Mouse (Mus musculus) bone marrow macrophage, adult 2 months (primary cell): ENCODE data around the gene Prokr1.

ENCODE experiments used
- CTCF ChIP-seq: IDR thresholded peaks from 2 replicates; pipeline ENCODE4 v1.5.1; 2012; ENCODE audit warnings: low read depth, mild to moderate bottlenecking, low read length, moderate library complexity
- POLR2A ChIP-seq: IDR thresholded peaks from 2 replicates; pipeline ENCODE4 v1.6.1; 2012; ENCODE audit warnings: mild to moderate bottlenecking, low read depth, low read length, borderline replicate concordance

GRCm38 (mm10) chr6:87597116-87597833, 6.7 kb upstream of the Prokr1 start:
- TF ChIP-seq POLR2A = no peak
- no peak for TF ChIP-seq CTCF
